Mouse (Mus musculus): ENCODE measurements around the gene Becn1. TPM values are rescaled to one million over a fixed set of nuclear protein-coding genes. Genes with fewer than 3 reads are reported as not detected.
A peak's percentile ranks its signal among the peaks of the same experiment; 100 is the strongest.

The Becn1 gene
- total RNA-seq, 2 experiments from 2014 or later, result 141 to 144 TPM

DNA sequence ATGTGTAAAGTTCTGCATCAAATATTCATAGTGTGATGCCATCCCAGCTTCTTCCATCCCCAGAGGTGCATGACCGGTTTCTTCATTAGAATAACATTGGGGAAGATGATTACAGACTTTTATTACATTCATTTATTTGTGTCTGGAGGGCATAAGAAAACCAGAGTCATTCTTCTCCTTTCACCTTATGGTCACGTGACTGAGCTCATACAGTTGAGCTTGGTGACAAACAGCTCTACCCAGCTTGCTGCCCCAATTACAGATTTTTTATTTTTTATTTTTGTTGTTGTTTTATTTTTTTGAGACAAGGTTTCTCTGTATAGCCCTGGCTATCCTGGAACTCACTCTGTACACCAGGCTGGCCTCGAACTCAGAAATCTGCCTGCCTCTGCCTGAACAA, 29.6 kb downstream of the Becn1 start:
- intact Hi-C loops (cut with DNase I), result no loop called here
- DNase-seq, result no peak

DNA sequence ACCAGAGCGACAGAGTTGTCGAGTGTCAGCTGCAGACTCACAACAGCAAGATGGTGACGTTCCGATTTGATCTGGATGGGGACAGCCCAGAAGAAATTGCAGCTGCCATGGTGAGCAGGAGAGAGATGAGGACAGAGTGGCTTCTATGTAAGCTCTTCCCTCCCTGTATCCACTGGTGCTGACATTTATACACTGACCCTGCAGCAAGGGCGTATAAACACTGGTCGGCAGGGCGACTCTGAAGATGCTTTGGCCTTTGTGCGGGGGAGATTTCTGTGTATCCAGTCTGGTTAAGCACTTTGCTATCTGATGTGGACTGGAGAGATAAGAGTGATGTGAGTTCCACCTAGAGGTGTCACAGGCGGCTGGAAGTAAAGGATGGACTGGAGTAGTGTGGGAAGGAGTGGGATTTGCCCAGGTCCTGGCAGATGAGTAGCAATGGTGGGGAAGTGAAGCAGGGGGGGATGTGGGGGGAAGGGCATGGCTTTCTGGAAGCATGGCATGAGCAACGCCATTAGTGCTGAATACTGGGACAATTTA, 32.4 kb downstream of the Becn1 start:
- no peak for DNase-seq
- intact Hi-C loops (cut with DNase I), result no loop called here

DNA sequence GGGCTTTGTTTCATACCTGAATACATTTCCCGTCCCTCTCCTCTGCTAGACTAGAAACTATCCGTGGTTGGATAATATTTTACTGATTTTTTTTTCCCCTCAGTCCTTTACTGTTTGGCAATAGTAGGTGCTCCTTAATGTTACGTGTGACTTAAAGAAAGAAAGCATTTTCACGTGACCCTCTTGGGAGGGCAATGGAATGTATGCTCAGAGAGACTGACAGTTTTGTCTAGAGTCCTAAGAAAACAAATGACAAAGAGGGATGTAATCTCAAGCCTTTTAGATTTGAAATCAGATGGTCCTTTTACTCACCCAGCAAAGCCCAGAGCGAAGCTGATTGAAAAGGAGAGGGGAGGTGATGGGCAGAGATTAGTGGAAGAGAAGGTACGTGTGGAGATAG, 36.2 kb downstream of the Becn1 start:
- no peak for DNase-seq
- intact Hi-C loops (cut with DNase I), result no loop called here

DNA sequence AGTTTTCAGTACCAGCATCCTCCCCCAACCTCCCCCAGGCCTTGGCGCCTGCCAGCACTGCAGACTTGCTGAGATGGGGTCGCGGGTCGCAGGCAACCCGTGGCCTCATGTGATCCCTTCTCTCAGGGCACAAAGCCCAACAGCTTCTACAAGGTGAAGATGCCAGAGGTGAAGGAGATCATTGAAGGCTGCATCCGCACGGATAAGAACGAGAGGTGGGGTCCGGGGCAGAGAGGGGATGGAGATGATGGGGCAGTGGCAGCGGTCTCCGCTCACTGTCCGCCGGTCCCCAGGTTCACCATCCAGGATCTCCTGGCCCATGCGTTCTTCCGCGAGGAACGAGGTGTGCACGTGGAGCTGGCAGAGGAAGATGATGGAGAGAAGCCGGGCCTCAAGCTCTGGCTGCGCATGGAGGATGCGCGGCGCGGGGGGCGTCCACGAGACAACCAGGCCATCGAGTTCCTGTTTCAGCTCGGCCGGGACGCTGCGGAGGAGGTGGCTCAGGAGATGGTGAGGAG, 37.1 kb downstream of the Becn1 start:
- no peak for DNase-seq
- intact Hi-C loops (cut with DNase I), result no loop called here

DNA sequence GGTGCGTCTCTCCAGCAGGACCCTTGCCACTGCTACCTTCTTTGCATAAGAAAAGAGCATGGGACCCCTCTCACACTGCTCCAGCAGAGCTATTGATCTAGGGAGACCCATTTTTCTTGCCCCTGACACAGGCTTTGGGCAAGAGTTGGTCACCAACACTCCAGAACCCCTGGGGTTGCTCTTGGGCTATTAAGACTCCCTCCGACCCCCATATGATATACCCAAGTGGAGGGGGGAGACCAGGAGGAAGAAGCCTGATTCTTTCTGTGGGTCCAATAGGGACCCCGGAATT, 38.2 kb downstream of the Becn1 start:
- DNase-seq, result no peak
- intact Hi-C loops (cut with DNase I), result no loop called here

DNA sequence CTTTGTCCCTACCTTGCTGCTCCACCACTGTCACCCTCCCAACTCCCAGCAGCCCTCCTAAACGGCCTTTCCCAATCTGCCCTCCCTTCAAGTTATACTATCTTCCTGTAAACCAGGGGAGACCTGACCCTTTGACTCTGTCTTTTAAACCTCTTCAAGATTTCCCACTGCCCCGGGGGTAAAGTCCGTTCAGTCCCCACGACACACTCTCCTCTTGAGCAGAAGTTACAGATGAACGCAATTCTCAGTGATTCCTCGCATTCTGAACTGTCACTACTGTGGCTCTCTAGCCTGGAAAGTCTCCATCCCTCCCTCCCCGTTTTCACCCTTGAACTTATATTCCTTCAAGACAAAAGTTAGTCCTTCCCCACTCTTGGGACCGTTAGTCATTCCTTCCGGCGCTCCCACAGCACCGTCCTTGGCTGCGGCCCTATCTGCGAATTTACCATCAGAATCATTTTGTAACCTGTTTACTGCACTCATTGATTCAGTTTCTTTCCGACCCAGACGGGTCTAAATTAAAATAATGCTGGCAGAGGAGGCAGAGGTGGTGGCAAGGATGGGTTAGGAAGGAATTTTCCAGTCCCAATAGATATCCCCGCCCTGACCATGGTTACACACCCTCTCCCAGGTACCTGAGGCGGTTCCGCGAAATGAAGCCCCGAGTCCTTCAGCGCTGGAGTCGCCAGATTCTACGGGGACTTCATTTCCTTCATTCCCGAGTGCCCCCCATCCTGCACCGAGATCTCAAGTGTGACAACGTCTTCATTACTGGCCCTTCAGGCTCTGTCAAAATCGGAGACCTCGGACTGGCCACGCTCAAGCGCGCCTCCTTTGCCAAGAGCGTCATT, 38.7 kb downstream of the Becn1 start:
- intact Hi-C loops (cut with DNase I), result no loop called here
- no peak for DNase-seq

DNA sequence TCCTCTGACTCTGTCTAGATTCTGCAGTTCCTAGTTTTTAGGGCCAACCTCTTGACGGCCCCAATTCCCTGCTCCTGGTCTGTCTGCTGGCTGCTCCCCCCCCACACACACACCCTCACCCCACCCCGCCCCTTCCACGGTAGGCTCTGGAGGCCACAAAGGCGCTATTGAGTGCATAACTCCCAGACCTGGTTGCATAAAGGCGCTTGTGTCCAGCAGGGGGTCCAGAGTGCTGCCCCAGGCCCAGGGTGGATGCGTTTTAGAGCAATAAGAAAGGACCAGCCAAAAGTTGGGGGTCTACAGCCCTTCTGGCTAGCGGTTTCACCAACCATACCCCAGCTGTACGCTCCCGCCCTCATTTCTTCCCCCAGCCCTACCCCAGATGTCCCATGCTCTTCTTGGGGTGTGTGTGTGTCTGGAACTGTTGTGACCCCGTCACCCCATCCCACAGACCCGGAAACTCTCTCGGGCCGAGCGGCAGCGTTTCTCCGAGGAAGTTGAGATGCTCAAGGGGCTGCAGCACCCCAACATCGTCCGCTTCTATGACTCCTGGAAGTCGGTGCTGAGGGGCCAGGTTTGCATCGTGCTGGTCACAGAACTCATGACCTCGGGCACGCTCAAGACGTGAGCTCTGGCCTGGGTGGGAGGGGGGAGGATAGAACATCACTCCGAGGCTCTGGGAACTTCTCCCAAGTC, 39.7 kb downstream of the Becn1 start:
- DNase-seq, result no peak
- intact Hi-C loops (cut with DNase I), result no loop called here

DNA sequence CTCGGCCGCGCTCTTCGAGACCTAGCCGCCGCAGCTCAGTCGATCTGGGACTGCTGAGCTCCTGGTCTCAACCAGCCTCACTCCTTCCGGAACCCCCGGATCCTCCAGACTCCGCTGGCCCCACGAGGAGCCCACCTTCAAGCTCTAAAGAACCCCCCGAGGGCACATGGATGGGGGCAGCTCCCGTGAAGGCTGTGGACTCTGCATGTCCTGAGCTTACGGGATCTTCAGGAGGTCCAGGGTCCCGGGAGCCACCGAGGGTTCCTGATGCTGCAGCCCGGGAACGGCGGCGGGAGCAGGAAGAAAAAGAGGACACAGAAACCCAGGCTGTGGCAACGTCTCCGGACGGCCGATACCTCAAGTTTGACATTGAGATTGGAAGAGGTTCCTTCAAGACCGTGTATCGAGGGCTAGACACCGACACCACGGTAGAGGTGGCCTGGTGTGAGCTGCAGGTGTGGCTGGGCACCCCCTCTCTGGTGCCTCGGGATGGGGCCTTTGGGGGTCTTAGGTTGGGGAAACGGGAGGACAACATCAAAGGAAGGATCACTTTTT, 41.2 kb downstream of the Becn1 start:
- DNase-seq, result no peak
- intact Hi-C loops (cut with DNase I), result no loop called here

DNA sequence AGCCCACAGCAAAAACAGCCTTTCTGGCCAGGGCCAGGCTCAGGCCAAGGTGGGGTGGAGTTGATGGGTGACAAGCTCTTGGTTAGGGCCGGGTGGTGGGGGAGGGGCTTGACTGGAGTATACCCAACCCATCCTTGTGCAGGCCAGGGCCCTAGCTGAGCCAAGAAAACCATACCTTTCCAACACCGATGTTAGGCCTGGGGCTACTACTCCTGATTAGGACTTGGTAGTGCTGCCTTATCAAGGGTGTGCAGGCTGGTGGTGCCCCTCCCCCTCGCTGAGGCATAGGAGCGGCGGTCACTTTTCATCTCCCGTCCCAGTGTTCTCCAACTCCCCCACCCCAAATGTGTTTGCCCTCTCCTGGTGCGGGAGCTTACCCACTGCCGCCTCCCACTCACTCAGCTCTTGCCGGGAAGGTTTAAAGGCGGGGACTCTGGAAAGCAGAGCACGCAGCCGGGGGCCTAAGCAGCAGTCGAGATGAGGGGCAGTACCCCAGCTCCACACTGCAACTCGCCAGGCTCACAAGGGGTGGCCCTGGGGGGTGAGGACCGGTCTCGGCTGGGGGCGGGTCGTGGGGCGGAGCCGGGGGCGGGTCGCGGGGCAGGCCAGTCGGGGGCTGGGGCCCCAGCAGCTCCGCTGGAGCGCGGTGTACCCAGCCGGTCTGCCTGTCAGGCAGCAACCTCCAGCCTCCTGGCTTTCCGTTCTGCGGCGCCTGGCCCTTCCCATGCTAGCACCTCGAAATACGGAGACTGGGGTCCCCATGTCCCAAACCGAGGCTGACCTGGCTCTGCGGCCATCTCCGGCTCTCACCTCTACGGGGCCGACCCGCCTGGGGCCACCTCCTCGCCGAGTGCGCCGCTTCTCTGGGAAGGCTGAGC, 41.9 kb downstream of the Becn1 start, which contains the start of gene Wnk4:
Wnk4 (plus strand) TSS at position 620 of the 878 bp plus-strand sequence.
- DNase-seq, result peak; percentile 62
- intact Hi-C loops (cut with DNase I), result no loop called here

DNA sequence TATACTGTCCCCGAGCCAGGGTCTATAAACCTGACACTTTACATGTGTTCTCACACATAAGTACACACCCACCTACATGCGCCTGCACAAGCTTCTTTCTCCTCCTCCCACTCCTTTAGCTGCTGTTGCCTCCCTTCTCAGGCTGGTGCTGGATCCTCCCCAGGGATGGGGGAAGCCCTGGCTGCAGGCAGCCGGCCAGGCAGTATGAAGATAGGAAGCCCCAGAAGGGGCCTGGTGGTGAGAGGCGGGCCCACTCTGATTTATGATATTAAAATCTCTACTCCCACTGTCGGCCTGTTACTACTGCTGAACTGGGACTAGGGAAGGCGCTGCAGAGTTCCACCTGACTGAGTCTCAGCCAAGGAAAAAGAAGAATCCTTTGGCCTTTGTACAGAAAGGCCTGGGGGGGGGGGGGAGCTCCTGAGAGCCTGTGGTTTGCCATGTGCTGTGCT, 42.8 kb downstream of the Becn1 start:
- intact Hi-C loops (cut with DNase I), result no loop called here
- no peak for DNase-seq

DNA sequence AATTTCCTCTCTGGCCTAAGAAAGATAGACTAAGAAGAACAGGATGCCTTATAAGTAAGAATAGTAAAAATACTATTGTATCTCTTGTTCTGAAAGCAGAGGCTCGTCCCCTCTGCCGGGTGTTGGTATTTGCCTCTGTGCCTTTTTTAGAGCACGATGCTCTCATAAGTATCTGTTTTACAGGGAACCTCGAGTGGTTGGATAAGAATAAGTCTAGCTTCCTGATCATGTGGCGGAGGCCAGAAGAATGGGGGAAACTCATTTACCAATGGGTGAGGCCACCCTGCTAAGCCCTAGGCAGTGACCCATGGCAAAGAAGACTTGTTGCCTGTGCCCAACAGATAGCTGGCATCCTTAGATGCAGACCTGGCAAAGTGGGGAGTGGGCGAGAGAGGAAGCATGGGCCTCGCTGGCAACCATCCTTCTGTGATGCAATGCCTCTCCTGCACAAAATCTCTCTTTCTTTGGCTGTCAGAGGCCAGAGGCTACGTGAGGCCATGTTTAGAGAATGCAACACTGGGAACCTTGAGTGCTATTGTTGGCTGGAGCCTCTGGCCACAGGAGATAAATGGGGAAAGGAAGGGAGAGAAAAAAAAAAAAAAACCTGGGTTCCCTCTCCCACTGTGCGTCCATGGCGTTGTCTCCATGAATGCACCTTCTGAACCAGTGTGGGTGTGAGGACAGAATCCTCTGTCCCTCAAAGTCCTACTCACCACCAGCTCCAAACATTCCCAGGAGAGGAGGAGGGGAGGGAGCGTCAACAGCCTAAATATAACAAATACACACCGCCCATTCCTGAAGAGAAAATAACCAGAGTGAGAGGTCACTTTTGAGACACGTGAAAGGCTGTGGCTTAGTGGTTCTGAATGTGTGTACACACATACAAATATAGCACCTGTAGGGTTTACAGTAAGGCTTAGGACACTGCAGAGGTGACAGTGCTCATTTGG, 46.0 kb downstream of the Becn1 start:
- no peak for DNase-seq
- intact Hi-C loops (cut with DNase I), result no loop called here

DNA sequence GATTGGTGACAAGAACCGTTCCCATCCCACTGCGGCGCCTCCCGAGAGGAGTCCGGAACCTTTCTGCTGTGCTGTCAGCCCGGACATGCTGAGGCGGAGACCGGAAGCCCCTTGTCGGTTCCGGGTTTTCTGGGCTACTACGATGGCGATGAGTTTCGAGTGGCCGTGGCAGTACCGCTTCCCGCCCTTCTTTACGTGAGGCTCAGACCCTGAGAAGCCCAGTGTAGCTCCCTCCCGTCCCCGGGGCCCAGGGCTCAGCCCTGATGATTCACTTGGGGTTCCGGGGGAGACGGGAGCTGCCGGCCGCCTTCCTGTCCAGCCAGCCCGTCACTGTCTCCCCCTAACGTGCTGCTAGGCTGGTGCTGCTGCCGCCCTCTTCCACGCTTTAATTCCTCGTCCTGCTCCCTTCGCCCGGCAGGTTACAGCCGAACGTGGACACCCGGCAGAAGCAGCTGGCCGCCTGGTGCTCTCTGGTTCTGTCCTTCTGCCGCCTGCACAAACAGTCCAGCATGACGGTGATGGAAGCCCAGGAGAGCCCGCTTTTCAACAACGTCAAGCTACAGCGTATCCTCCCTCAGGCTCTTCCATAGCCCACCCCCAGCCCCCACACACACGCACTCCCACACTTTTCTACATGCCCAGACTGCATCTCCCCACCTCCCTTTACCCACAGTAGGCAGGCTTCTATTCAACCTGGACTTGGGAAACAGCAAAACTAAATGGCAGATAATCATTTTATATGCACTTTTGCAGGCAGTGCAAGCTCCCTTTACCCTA, 48.3 kb downstream of the Becn1 start, which contains the start of gene Vps25:
Vps25 (plus strand) TSS at position 95 of the 777 bp plus-strand sequence.
- intact Hi-C loops (cut with DNase I), result no loop called here
- DNase-seq, result peak; percentile 80

DNA sequence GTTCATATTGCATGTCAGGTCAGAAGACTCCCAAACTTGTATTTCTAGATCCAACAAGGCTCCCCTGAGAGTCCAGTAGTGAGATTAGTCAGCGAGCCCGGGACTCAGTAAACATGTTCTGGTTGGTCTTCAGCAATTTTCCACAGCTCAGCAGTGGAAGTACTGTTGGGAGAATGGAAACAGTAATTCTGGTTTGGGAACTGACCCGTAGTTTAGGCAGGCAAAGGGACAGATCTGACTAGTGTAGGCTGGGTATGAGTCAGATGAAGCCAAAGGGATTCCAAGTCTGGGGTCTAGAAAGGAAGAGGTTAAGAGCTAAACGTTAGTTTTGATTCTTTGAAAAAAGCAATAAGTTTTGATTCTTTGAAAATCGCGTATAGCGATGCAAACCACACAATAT, 49.1 kb downstream of the Becn1 start:
- DNase-seq, result no peak
- intact Hi-C loops (cut with DNase I), result no loop called here

DNA sequence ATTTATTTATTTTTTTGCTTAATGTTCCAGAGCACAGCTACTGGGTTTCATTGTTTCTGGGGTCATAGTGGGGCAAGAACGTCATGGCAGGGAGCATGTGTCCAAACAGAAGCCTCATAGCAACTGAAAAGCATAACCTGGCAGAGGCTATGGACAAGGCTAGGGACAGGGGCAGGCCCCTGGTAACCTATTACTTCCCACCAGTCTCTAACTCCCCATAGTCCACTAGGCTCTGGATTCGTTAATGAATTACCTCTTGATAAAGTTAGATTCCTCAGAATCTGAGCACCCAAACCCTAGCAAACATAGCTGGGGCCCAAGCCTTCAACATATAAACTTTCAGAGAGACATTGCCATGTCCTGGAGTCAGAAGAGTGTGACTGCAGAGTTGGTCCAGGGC, 51.1 kb downstream of the Becn1 start:
- no peak for DNase-seq
- intact Hi-C loops (cut with DNase I), result no loop called here

DNA sequence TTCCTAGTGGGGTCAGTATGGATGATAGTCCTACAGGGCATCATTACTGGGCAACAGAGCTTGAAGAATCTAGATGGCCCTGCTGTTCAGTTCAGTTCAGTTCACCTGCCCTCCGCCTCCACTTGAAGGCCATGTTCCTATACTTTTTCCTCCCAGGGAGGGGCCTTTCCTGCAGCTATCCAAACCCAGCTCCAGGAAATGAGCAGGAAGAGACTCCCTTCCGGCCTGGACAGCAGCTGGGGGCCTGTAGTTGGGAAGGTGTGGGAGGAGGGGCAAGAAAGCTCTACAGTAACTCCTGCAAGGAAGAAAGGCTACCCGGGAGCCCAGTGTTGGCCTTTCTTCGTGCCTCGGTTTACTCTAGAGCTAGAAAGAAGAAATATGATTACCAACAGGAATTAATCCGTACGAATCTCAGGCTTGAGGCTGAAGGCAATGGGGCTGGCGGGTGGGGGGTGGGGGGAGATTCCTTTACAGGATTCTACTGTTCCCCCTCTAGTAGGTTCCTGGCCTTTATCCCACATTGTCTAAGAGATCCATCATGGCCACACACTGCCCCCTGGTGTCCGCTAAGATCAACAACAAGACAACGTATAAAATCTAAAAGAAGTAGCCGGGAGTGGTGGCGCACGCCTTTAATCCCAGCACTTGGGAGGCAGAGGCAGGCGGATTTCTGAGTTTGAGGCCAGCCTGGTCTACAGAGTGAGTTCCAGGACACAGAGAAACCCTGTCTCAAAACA, 53.7 kb downstream of the Becn1 start:
- intact Hi-C loops (cut with DNase I), result loop anchor here (5.0 kb wide), 1 partner anchor 36 kb away; no protein-coding TSS in a partner anchor

DNA sequence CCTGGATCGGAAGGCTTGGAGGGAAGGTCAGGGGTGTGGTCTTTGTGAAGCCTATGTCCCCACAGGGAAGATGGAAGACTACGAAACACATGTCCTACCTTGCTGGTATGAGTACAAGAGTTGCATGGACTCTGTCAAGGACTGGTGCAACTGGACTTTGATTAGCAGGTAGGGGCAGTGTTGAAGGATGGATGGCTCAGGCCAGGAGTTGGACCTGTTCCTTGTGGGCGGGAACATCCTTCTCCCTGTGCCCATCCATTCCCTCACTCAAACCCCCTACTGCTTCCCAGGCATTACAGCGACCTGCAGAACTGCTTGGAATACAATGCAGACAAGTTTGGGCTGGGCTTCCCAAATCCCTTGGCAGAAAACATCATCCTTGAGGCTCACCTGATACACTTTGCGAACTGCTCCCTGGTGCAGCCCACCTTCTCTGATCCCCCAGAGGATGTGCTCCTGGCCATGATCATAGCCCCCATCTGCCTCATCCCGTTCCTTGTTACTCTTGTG, 54.5 kb downstream of the Becn1 start:
- DNase-seq, result no peak
- intact Hi-C loops (cut with DNase I), result loop anchor here (5.0 kb wide), 1 partner anchor 35 kb away; no protein-coding TSS in a partner anchor

More for the DNA sequence above, 53.7 kb downstream of the Becn1 start:
- DNase-seq, result peak; percentile 62

DNA sequence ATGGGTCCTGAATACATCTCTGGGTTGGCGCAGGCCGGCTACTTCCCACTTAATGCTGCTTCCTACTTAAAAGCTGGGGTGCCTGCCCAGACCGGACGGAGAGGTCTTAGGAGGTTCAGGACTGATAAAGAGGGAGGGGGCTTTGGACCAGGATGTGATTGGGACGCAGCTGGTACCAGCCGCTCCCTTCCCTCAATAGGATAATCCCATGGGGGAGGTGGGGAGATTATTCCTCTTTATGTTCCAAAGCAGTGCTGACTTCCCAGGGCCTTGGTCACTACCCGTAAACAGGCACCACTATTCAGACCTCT, 55.4 kb downstream of the Becn1 start:
- intact Hi-C loops (cut with DNase I), result loop anchor here (5.0 kb wide), 1 partner anchor 34 kb away; no protein-coding TSS in a partner anchor
- DNase-seq, result no peak
